Mouse (Mus musculus): ENCODE measurements around the gene Pgm3. TPM values are rescaled to one million over a fixed set of nuclear protein-coding genes. Genes with fewer than 3 reads are reported as not detected.
"Not testable (repeated sequence)": the region's sequence is repeated elsewhere in the genome, so short reads cannot be mapped to it uniquely, and the experiment has no call there.

The Pgm3 gene
- polyA plus RNA-seq, 1 experiment from 2014 or later: 20.5 TPM

GRCm38 (mm10) chr9:86599723-86600303 is 28.2 kb upstream of the Pgm3 start:
- no peak overlapping the region for H3K4me2 ChIP-seq (replicated peaks; ENCODE audit: low read depth, low read length)

GRCm38 (mm10) chr9:86596983-86597382 is 25.3 kb upstream of the Pgm3 start:
- not testable (repeated sequence) for ATAC-seq; H3K36me3 ChIP-seq (ENCODE audit: insufficient read depth, low read length); H3K9ac ChIP-seq (replicated peaks; ENCODE audit: low read depth); H3K27ac ChIP-seq (ENCODE audit: low read length); H3K4me3 ChIP-seq (ENCODE audit: low read depth, low read length); H3K4me1 ChIP-seq (ENCODE audit: insufficient read depth, low read depth, low read length); H3K4me2 ChIP-seq (replicated peaks; ENCODE audit: low read depth, low read length); H3K27me3 ChIP-seq (replicated peaks; ENCODE audit: insufficient read depth, low read length); DNase-seq (ENCODE audit: low spot score); H3K9me3 ChIP-seq (ENCODE audit: low read length)

More at GRCm38 (mm10) chr9:86599723-86600303, 28.2 kb upstream of the Pgm3 start:
- Histone ChIP-seq H3K27me3 (replicated peaks; ENCODE audit: insufficient read depth, low read length) (no peaks in the 10 kb centered on the region), H3K4me3 (ENCODE audit: low read depth, low read length) (no peak overlapping the region), H3K9ac (replicated peaks; ENCODE audit: low read depth) (no peak overlapping the region), H3K4me1 (ENCODE audit: insufficient read depth, low read depth, low read length) (no peaks in the 10 kb centered on the region), H3K36me3 (ENCODE audit: insufficient read depth, low read length) (no peaks in the 10 kb centered on the region), H3K27ac (ENCODE audit: low read length) (no peak overlapping the region), H3K9me3 (ENCODE audit: low read length) (no peaks in the 10 kb centered on the region)
- 25% methylated on average over 8 of the region's 8 CpGs for WGBS
- TF ChIP-seq CTCF (IDR thresholded peaks at IDR 0.05) (no peak), EP300 (IDR thresholded peaks at IDR 0.05) (no peak)
- no peak for DNase-seq (ENCODE audit: low spot score)
- ATAC-seq: no peak

GRCm38 (mm10) chr9:86594357-86594767 is 22.7 kb upstream of the Pgm3 start:
- H3K9me3 ChIP-seq (ENCODE audit: low read length); H3K4me2 ChIP-seq (replicated peaks; ENCODE audit: low read depth, low read length); H3K36me3 ChIP-seq (ENCODE audit: insufficient read depth, low read length); H3K9ac ChIP-seq (replicated peaks; ENCODE audit: low read depth); DNase-seq (ENCODE audit: low spot score); H3K27me3 ChIP-seq (replicated peaks; ENCODE audit: insufficient read depth, low read length); H3K4me1 ChIP-seq (ENCODE audit: insufficient read depth, low read depth, low read length); H3K4me3 ChIP-seq (ENCODE audit: low read depth, low read length); H3K27ac ChIP-seq (ENCODE audit: low read length): not testable (repeated sequence)
- ATAC-seq: peak; percentile 53
- whole genome bisulfite sequencing: 25% methylated on average over 10 of the region's 10 CpGs

- H3K9ac ChIP-seq (replicated peaks; ENCODE audit: low read depth): no peak overlapping the region
- WGBS: 71% methylated on average over 19 of the region's 19 CpGs
- no peak for TF ChIP-seq EP300 (IDR thresholded peaks at IDR 0.05)
- TF ChIP-seq CTCF (IDR thresholded peaks at IDR 0.05): peak; percentile 70
Observed at GRCm38 (mm10) chr9:86592676-86593668, 21.3 kb upstream of the Pgm3 start.

GRCm38 (mm10) chr9:86587019-86587795 is 15.6 kb upstream of the Pgm3 start:
- no peaks in the 10 kb centered on the region for H3K27me3 ChIP-seq (replicated peaks; ENCODE audit: insufficient read depth, low read length)
- DNase-seq (ENCODE audit: low spot score): no peak
- H3K9ac ChIP-seq (replicated peaks; ENCODE audit: low read depth): no peak overlapping the region
- H3K9me3 ChIP-seq (ENCODE audit: low read length): no peaks in the 10 kb centered on the region
- no peak overlapping the region for H3K27ac ChIP-seq (ENCODE audit: low read length)
- H3K4me3 ChIP-seq (ENCODE audit: low read depth, low read length): no peak overlapping the region
- no peak for ATAC-seq
- WGBS: 89% methylated on average over 11 of the region's 11 CpGs
- H3K36me3 ChIP-seq (ENCODE audit: insufficient read depth, low read length): no peaks in the 10 kb centered on the region
- H3K4me2 ChIP-seq (replicated peaks; ENCODE audit: low read depth, low read length): no peak overlapping the region
- no peaks in the 10 kb centered on the region for H3K4me1 ChIP-seq (ENCODE audit: insufficient read depth, low read depth, low read length)
- no peak for TF ChIP-seq CTCF (IDR thresholded peaks at IDR 0.05)
- TF ChIP-seq EP300 (IDR thresholded peaks at IDR 0.05): no peak

More at GRCm38 (mm10) chr9:86592676-86593668, 21.3 kb upstream of the Pgm3 start:
- Histone ChIP-seq H3K9me3 (ENCODE audit: low read length) (no peaks in the 10 kb centered on the region), H3K27me3 (replicated peaks; ENCODE audit: insufficient read depth, low read length) (no peaks in the 10 kb centered on the region), H3K4me1 (ENCODE audit: insufficient read depth, low read depth, low read length) (no peaks in the 10 kb centered on the region), H3K27ac (ENCODE audit: low read length) (no peak overlapping the region), H3K4me3 (ENCODE audit: low read depth, low read length) (no peak overlapping the region), H3K36me3 (ENCODE audit: insufficient read depth, low read length) (no peaks in the 10 kb centered on the region), H3K4me2 (replicated peaks; ENCODE audit: low read depth, low read length) (no peak overlapping the region)
- DNase-seq (ENCODE audit: low spot score): peak; percentile 79
- ATAC-seq: no peak

GRCm38 (mm10) chr9:86583740-86584139 is 12.1 kb upstream of the Pgm3 start:
- no peak overlapping the region for H3K4me3 ChIP-seq (ENCODE audit: low read depth, low read length)
- ATAC-seq (no peak; the same call in 1 of the 2 replicates), DNase-seq (ENCODE audit: low spot score) (peak; percentile 78)
- no peak overlapping the region for H3K9ac ChIP-seq (replicated peaks; ENCODE audit: low read depth)
- TF ChIP-seq CTCF (IDR thresholded peaks at IDR 0.05) (peak; percentile 95), EP300 (IDR thresholded peaks at IDR 0.05) (no peak)
- H3K27me3 ChIP-seq (replicated peaks; ENCODE audit: insufficient read depth, low read length): no peaks in the 10 kb centered on the region
- no peaks in the 10 kb centered on the region for H3K9me3 ChIP-seq (ENCODE audit: low read length)
- no peaks in the 10 kb centered on the region for H3K36me3 ChIP-seq (ENCODE audit: insufficient read depth, low read length)
- H3K4me1 ChIP-seq (ENCODE audit: insufficient read depth, low read depth, low read length): no peaks in the 10 kb centered on the region
- H3K4me2 ChIP-seq (replicated peaks; ENCODE audit: low read depth, low read length): no peak overlapping the region
- WGBS: 44% methylated on average over 3 of the region's 3 CpGs
- no peak overlapping the region for H3K27ac ChIP-seq (ENCODE audit: low read length)

All from lung, postnatal 0 days (tissue).